Mouse (Mus musculus): Measurements from ENCODE around the gene Stac.

Stac gene

DNA sequence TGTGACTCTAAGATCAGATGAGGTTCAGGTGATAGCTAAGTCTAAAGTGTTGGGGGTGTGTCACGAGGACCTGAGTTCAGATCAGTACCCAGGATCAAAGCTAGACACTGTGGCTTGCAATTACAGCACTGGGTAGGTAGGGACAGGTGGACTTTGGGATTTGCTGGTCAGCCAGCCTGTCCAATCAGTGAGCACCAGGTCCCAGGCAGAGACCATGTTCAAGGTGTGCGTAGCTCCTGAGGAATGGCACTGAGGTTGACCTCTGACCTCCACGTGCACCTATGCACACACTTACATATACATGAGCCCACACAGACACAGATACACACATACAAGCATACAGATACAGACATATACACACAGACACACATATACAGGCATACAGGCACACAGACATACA, 174.6 kb downstream of the Stac start:
- no peak for DNase-seq (ENCODE audit: low read depth, low spot score)

DNA sequence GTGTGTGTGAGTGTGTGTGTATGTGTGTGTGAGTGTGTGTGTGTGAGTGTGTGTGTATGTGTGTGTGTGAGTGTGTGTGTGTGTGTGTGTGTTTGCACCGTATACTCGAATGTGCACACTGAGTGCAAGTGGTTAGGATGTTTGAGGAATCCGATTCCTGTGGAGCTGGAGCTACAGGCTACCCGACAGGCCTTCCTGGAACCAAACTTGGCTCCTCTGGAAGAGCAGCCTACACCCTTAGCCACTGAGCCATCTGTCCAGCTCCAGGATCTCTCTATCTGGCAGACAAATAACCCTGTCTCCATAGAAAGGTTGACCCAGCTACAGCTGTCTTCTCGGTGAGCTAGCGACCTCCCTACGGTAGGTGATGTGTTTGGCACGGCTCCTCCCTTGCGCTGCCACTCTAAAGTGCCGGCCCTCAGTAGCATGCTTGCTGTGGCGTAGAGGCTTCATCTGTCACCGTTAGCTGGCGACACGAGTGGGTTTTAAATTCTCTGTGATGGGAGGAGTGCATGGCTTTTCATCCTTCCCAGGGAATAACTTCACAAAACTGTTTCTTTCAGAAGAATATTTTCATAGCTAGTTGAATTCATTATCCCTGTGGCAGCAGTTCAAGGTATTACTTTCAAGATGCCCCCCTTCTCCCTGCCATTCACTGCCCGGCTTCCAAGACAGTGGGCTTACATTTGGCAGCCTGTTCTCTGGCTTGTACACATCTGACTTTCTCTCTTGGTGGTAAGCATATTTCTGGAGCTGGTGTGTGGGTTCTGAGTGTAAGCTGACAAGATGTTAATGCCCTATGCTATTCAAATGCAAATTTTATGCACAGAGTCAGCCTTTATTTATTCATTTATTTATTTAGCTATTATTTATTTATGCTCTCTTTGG, 175.3 kb downstream of the Stac start:
- peak; percentile 31 for DNase-seq (ENCODE audit: low read depth, low spot score)

Measured in telencephalon, adult 2 months (tissue).